Mouse (Mus musculus): ENCODE measurements around the gene Inpp5k.
"Not testable (repeated sequence)": the region's sequence is repeated elsewhere in the genome, so short reads cannot be mapped to it uniquely, and the experiment has no call there.

Inpp5k gene

DNA sequence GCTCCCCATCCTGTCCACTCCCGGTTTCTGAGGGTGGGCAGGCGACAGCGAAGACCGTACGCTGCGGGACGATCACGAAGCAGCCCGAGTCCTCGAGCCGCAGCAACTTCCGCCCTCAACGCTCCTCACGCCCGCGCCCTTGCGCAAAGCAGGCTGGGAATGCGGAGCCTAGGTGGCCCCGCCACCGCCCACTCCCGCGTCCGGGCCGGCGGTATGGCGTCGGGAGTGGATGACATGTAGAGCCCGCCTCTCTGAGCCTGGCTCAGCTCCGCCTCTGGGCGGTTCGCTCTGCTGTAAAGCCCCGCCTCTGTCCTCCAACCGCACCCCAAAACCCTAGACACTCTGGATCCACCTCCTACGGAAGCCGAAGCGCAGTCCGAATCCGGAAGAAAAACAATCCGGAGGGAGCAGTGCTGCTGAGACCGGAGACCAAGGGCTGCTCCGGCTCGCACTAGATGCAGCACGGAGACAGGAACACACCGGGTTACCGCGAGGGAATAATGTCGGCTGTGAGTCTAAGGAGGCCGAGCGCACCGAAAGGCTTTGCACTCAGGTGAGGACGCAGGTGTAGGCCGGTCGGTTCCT lies at the start of gene Inpp5k:
Gene Inpp5k, plus strand, starts transcription at position 344 of the 585 bp plus-strand sequence.
- DNase-seq (ENCODE audit: low read depth, low spot score): peak; percentile 98

DNA sequence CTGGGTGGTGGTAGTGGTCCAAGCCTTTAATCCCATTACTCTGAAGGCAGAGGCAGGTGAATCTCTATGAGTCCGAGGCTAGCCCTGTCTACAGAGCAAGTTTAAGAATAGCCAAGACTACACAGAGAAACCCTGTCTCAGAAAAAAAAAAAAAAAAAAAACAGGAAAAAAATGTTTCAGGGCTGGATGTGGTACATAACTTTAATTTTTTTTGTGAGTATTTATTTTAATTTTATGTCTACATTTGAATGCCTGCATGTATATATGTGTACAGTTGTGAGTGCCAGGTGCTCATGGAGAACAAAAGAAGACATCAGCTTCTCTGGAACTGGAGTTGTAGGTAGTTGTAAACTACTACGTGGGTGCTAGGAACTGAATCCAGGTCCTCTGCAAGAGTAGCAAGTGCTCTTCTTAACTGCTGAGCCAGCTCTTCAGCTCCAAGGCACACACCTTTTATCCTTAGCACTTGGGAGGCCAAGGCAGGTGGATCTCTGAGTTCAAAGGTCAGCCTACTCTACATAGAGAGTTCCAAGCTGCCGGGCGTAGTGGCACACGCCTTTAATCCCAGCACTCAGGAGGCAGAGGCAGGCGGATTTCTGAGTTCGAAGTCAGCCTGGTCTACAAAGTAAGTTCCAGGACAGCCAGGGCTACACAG lies 49.2 kb upstream of the Inpp5k start:
- no peak for DNase-seq (ENCODE audit: low read depth, low spot score)

DNA sequence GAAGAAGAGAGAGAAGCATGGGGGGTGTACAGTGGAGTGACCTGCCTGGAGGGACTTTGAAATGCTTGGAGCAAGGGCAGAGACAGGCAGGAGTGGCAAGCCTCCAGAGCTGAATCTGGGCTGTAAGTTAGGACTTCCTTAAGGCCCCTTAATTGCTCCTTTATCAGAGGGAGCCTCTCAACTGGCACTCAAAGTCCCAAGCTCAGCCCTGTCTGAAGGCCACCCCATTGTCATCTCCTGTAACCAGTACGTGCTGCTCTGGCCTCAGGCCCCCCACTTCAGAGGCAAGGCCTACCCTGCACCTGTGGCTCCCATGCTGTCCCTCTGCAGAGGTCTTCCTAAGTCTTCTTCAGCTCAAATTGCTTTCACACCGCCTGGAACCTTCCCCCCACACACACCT lies 47.3 kb upstream of the Inpp5k start:
- DNase-seq (ENCODE audit: low read depth, low spot score): no peak

DNA sequence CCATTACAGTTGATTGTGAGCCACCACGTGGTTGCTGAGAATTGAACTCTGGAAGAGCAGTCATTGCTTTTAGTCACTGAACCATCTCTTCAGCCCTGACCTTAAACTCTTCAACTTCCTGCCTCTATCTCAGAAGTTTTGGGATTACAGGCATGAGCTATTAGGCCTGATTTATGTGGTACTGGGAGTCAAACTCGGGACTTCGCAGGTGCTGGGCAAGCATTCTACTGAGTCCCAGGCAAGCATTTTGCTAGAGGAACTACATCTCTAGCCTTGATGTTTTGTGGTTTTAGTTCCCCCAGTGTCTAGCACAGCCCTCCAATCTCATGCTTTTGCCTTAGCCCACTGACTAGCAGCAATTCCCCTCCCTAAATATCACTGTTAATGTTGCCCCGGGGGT lies 45.7 kb upstream of the Inpp5k start:
- no peak for DNase-seq (ENCODE audit: low read depth, low spot score)

DNA sequence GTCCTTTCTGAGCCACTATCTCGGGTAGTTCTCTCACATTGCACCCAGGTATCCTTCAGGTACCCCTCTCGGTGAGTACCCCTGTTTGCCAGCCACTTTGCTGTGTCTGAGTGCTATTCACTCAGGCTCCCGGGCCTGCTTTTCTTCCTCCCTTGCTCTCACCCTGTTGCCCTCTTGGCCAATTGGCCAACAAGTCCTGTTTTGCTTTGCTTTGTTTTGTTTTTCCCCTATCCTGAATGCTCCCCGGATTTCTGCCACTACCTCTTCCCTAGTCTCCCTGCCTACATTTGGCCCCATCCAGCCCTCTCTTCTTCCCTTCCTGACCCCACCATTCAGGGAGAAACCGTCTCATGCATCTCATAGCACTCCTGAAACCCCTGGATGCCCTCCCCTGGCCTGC lies 44.8 kb upstream of the Inpp5k start:
- no peak for DNase-seq (ENCODE audit: low read depth, low spot score)

DNA sequence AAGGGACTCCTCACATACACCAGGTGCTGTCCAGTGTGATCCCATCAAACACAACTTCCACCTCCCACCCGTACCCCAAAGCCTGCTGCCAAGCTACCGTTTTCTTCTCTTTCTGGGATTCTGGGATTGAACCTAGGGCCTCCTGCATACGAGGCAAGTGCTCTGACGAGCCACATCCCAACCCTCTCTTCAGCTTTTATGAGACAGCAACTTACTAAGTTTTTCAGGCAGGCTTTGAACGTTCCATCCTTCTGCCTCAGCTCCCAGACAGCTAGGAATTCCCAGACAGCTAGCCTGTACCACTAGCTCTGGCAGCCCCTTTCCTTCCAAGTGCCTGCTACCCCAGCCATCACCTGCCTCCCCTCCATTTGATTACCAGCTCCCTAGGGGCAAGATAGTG lies 43.8 kb upstream of the Inpp5k start:
- no peak for DNase-seq (ENCODE audit: low read depth, low spot score)

DNA sequence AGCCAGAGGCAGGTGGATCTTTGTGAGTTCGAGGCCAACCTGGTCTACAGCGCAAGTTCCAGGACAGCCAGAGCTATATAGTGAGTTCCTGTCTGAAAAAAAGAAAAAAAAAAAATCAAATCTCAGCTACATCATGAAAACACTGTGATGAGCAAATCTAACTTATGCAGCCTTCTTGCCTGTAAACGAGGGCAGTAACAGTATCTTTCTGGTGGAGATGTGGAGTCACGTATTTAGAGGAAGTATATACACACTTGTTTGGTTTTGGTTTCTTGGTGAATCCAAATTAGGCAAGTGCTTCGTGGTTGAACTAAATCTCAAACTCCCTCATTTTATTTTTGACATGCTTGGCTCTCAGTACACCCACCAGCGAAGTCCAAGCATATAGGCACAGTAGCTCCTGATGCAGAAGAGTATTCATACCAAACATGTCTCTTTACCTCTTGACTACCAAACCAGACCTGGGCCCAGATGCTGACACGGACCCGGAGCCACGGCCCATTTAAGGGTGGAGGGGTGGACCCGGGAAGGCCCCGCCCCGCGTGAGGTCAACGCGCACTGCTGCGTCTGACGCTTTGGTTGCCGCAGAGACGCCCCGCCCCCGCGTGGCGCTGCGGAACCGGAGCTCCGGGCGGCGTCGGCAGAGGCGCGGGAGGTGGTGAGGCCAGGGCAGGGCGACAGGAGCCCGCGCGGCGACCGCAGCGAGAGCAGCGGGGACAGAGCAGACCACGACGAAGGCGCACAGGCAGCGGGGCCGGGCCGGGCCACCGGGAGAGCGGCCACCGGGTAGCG lies 43.1 kb upstream of the Inpp5k start, which contains the start of gene Pitpna:
Gene Pitpna, plus strand, starts transcription at position 605 of the 792 bp plus-strand sequence.
- DNase-seq (ENCODE audit: low read depth, low spot score): peak; percentile 93

DNA sequence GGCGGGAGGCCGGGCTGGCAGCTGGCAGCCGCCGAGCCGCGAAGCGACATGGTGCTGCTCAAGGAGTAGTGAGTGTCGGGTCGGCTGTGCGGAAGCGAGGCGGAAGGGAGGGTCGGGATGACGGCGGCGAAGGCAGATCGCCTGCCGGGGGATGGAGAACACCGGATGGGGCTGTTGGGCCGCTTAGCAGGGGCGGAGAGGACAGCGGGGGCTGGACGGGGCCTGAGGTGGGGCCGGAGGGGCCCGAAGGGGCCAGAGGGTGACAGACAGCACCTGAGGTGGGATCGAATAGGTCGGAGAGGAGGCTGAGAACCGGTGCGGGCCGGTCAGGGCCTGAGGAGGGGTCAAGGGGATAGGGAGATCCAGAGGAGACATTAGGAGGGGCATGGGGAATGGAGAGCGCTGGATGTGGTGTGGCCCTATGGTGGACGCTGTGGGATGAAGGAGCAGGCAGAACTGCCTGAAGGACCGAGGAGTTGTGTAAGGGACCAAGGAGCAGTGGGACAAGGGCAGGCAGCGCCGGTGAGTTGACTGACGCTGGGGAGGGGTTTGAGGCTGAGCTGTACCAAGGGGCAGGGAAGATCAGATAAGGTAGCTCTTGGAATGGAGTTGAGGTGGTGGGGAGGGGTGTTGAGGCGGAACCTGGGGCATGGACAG lies 42.4 kb upstream of the Inpp5k start:
- DNase-seq (ENCODE audit: low read depth, low spot score): peak; percentile 47

DNA sequence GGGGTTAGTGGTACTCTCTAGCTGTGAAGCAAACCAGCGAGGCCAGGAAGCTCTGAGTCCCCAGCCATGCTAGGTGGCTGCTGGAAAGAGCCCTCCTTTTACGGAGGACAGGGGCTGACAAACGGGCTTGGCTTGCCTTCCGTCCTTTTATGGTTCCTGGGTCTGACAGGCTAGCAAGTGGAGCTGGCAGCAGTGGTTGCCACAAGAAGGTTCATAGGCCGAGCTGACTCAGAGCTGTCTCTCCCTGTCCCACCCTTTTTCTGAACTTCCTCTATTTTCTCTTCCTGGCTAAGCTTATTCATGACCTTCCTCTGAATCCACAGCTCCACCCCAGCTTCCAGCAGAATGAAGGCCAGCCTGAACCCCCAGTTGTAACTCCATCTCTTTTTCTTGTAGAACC lies 38.2 kb upstream of the Inpp5k start:
- no peak for DNase-seq (ENCODE audit: low read depth, low spot score)

DNA sequence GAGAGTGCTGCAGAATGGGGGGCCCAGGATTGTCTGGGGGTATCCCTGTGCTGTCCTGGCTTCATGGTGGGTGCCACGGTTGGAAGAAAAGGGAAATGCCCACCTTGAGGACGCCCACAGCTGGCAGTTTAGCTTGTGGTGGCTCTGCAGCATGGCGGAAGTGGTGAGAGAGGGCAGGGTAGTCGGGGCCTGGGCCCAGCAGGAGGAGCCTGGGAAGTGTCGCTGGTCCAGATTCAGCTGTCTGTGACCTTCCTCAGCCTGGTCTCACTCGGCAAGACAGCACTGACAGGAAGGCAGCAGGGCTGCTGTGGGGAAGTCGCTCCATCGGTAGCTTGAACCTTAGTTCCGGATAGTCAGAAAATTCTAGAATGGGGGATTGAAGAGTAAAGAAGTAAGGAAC lies 36.4 kb upstream of the Inpp5k start:
- no peak for DNase-seq (ENCODE audit: low read depth, low spot score)

DNA sequence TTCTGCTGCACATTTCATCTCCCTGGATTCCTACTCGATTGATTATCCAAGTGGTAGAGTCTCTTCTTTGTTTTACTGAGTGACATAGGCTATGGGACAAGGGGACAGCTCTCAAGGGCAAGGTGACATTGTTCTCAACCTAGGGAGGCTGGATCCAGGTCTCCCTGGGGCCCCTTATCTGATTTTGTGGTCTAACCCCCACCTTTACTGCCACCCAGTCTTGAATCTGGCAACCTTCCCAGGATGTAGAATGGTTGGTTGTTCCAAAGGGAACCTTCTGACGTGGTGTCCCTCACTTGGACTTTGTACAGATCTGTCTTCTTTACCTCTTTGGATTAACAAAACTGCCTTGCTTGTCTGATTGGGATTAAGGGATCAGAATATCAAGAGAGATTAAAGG lies 35.4 kb upstream of the Inpp5k start:
- DNase-seq (ENCODE audit: low read depth, low spot score): no peak

DNA sequence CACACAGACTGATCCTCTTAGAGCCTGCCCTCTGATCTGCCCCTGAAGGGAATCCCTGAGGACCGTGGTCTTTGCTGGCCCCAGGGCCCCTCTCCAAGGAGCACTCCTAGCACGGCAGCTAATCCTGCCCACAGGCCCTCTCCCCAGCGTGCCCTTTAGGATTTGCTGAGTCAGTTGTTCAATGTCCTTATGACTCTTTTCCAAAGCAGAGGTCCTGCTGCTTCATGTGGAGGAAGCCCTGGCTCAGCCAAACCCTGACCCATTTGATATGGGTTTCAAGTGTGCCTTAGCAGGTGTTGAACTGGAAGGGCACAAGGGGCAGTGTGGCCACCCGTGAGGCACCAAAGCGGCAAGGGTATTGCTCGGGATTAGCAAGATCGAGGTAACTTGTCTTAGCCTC lies 35.0 kb upstream of the Inpp5k start:
- no peak for DNase-seq (ENCODE audit: low read depth, low spot score)

DNA sequence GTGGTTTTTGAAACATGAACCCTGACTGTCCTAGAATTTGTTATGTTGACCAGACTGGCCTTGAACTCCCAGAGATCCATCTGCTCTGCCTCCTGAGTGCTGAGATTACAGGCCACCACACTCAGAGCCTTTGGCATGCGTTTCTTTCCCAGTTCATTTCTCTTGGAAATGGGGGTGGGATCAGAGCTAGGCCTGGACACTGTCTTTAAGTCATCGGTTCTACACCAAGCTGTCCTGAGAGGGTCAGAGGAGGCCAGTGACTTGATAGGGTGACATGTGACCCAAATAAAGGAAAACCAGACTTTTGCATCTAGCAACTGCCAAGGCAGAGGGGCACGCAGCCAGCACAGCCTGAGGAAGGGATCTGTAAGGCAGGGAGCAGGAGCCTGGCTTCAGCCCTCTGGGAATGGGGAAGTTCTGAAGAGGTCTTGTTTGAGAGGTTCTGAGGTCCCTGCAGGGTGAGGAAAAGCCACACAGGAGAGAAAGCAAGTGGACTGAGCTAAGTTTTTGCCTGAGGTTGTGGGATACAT lies 34.0 kb upstream of the Inpp5k start:
- DNase-seq (ENCODE audit: low read depth, low spot score): no peak

DNA sequence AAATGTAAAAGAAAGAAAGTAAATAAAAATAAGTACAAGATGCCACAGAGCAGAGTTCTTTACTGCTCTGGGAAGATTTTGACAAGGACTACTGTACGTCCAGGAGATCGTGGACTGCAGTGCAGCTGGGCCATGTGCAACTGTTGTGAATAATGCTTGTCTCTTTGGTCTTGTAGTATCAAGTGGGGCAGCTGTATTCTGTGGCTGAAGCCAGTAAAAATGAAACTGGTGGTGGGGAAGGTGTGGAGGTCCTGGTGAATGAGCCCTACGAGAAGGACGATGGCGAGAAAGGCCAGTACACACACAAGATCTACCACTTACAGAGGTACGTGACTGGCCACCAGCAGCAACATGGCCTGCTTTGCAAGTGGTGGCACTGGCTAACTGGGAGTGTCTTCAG lies 32.8 kb upstream of the Inpp5k start:
- no peak for DNase-seq (ENCODE audit: low read depth, low spot score)

DNA sequence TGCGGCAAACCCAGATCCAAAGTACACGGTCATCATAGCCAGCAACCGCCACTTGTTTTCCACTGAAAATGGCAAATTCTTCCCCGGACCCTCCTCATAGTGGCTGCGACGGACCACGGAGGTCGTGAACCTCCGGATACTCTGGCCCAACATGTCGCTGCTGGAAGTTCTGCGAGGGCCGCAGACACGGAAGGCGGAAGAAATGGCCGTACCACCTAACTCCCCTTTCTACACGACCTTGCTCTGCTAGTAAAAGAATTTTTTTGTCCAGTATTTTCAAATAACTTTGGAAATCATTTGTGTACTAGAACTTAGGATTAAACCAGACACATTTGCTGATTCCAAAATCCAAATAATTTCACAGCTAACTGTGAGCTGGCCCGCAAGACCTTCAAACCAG lies 31.0 kb upstream of the Inpp5k start:
- DNase-seq (ENCODE audit: low read depth, low spot score): not testable (repeated sequence)

DNA sequence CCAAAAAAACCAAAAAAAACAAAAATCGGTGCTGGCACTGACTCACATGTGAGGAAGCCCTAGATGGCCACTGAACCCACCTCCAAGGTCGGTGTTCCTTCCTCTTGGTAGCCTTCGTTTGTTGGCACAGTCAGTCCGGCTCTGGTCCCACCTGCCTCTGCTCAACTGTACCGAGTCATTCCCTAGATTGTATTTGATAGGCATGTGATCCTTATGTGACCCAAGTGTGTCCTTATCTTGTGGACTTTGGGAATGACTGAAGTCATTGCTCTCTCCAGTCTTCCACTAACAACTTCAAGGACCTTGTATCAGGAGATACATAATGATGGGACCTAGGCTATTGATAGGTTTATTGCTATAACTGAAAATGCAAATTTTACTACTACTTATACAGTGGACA lies 26.0 kb upstream of the Inpp5k start:
- no peak for DNase-seq (ENCODE audit: low read depth, low spot score)

DNA sequence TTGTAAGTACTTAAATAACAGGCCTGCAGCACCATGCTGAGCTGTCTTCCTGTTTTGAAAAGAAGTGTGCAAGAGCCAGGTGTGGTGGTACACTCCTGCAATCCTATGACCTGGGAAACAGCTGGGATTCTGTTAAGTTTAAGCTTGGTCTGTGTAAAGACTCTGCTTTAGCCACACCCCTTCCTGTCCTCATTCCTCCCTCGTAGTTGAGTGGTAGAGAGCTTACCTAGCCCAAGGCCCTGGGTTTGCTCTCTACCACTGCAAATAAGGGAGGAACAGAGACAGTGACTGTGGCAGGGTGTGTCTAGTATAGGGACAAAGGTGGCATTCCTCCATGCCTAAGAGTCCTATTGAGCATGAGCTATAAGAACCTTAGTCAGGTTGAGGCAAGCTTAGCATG lies 25.5 kb upstream of the Inpp5k start:
- no peak for DNase-seq (ENCODE audit: low read depth, low spot score)

DNA sequence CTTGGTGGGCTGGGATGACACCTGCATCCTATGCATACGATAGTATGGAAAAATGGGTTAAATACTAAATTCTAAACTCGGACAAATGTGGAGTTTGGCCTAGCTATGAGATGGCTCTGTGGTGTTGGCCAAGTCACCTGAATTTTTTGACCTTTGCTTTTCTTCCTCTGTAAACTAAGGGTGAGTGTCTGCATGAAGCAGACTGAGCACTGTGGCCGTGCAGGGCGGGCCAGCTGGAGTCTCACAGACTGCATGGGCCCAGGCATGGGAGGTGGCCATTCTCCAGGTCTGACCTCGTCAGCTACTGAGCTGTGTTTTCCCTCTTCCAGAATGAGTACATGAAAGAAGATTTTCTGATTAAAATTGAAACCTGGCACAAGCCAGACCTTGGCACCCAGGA lies 22.0 kb upstream of the Inpp5k start:
- DNase-seq (ENCODE audit: low read depth, low spot score): no peak

DNA sequence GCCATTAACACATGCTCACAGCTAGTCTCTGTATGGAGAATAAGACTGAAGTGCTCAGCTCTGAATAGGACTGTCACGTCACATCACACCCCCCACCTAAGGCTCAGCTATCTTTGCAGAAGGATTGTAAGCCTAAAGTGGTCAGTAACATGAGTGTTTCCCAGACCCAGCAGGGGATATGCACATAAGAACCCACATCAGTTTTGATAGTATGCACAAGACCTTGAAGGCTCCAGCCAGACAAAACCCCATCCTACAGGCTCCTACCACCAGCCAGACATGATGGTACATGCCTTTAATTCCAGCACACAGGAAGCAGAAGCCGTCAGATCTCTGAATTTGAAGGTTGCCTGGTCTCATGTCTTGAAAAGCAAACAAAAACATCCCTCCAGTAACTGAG lies 20.8 kb upstream of the Inpp5k start:
- no peak for DNase-seq (ENCODE audit: low read depth, low spot score)

DNA sequence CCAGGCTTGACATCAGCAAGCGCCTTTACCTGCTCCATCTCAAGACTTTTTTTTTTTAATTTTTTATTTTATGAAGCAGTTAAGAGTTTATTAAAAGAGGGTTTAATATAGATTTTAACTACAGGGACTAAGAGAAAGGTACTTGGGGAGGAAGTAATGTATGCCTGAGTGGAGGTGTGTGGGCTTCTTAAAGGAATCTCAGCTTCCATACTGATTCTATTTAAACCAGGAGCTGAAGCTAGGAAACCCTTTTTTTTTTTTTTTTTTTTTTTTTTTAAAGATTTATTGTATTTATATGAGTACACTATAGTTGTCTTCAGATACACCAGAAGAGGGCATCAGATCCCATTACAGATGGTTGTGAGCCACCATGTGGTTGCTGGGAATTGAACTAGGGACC lies 16.0 kb upstream of the Inpp5k start:
- DNase-seq (ENCODE audit: low read depth, low spot score): no peak

DNA sequence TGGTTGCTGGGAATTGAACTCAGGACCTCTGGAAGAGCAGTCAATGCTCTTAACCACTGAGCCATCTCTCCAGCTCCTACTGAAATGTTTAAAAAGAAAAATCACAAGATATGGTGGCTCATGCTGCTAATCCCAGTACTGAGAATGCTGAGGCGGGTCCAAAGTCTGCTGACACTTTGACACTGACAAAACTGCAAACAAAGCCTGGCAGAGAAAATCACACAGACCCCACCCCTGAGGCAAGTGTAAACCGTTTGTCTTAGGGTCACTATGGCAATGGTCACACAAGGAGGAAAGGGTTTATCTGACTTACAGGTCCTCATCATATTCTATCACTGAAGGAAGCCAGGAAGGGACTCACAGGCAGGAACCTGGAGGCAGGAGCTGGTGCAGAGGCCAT lies 15.2 kb upstream of the Inpp5k start:
- DNase-seq (ENCODE audit: low read depth, low spot score): no peak

DNA sequence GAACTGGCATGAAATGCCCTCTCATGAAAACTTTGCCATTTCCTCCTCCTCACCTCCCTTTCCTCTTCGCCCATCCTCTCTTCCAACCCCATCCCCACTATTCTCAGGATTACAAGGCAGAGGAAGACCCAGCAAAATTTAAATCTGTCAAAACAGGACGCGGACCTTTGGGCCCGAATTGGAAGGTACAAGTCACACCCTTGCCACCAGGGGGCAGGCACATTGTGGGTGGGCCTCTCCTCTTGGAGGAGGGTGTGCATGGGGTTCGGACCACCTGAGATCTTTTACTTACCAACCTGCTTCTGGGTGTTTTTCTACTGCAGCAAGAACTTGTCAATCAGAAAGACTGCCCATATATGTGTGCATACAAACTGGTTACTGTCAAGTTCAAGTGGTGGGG lies 11.7 kb upstream of the Inpp5k start:
- no peak for DNase-seq (ENCODE audit: low read depth, low spot score)

Measured in mesoderm, embryonic 11.5 days (tissue).